Mouse (Mus musculus) brain, embryonic 14.5 days (tissue): ENCODE data around the gene Hcst. TPM values are rescaled to one million over a fixed set of nuclear protein-coding genes. Genes with fewer than 3 reads are reported as not detected.

ENCODE experiments used
- DNase-seq: peaks from one replicate; pipeline ENCODE4 v3.0.0-alpha.2; 2011; ENCODE audit warnings: low read depth
- CTCF ChIP-seq: fragments of 200-500 bp; IDR thresholded peaks from 2 replicates; pipeline ENCODE4 v1.5.1; 2012; ENCODE audit warnings: inconsistent platforms, mild to moderate bottlenecking, moderate library complexity, borderline replicate concordance; ENCODE audit not compliant: insufficient read depth, insufficient read length; ENCODE audit errors: extremely low read depth
- POLR2A ChIP-seq: fragments of 200-500 bp; IDR thresholded peaks from 2 replicates; pipeline ENCODE4 v1.6.1; 2012; ENCODE audit warnings: mild to moderate bottlenecking, inconsistent platforms, borderline replicate concordance; ENCODE audit not compliant: poor library complexity, insufficient read depth, insufficient read length, severe bottlenecking; ENCODE audit errors: extremely low read depth
- polyA plus RNA-seq: library from polyadenylated mRNA; depleted of rRNA; stranded (reverse); fragments of >200 nt; gene quantifications from 2 replicates; pipeline ENCODE4 v1.2.3, GENCODE M21; 2012; rRNA removed

Hcst gene
- 0.90 and 1.4 TPM in 2 replicates for polyA plus RNA-seq

- no peak for TF ChIP-seq CTCF
- DNase-seq: no peak
These were observed at the start of gene Hcst for GRCm38 (mm10) chr7:30419561-30420499. Gene Hcst (minus strand): TSS chr7:30419854.

DNA sequence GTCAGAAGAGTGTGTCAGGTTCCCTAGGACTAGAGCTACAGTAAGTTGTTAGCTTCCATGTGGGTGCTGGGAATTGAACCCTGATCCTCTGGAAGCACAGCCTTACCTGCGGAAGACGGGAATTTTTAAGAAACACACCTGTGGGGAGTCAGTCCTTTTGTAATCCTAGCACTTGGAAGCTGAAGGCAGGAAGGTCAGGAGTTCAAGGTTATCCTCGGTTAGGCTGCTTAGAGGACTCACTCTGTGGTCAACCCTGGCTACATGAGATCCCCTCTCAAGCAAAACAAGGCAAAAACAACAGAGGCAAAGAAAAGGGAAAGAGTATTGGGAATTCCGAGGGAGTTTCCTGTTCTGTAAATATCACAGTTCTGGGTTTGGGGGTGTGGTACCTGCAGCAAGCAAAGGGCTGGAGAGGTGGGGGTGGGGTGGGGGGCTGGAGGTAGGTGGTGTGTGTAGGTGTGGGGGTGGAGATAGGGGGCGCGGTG lies 45.2 kb upstream of the Hcst start:
- TF ChIP-seq POLR2A (no peak), CTCF (no peak)
- DNase-seq: no peak

DNA sequence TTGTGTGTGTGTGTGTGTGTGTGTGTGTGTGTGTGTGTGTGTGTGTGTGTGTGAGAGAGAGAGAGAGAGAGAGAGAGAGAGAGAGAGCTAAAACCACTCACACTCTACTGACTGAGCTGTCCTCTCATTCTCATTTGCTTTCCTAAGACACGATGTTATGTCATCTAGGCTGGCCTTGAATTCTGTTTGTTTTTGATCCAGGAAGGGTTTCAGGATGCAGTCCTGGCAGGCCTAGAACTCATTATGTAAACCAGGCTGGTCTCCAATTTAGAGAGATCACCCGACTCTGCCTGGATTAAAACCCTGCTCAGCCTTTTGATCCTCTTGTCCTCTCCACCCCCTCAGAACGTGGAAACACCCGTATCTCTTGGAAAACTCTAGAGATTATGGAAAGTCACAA lies 44.3 kb upstream of the Hcst start:
- no peak for TF ChIP-seq POLR2A
- TF ChIP-seq CTCF: no peak
- DNase-seq: no peak

DNA sequence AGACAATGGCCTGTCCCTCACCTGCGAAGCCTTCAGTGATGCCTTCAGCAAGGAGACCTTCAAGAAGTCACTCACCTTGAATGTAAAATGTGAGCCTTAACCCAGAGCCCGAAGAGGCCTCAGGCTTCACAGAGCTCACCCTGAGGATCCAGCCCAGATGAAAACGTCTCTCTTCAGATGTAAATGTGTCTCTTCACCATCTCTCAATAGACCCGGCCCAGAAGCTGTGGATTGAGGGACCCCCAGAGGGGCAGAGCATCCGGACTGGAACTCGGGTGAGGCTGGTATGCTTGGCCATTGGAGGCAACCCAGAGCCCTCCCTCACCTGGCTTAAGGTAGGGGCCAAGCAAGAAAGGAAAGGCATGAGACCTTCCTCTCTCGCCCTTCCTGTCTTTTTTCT lies 43.9 kb upstream of the Hcst start:
- TF ChIP-seq CTCF: no peak
- TF ChIP-seq POLR2A: no peak
- DNase-seq: no peak

DNA sequence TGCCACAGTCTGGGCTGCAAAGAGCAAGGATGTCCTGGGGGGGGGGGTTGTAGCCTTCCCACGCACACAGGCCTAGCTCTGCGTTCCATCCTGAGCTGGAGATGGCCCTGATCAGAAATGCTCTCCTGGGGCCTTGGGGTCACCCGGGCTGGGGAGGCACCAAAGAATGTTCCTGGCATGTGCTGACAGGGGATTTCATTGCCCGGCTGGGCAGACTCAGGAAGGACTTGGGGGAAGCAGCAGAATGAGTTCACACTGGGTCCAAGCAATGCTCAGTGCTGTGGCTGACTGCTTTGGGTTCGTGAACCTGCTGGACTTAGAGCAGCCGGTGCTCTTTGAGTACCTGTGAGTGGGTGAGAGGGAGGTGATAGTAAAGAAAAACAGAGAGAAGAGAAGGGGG lies 39.8 kb upstream of the Hcst start:
- TF ChIP-seq CTCF (no peak), POLR2A (no peak)

DNA sequence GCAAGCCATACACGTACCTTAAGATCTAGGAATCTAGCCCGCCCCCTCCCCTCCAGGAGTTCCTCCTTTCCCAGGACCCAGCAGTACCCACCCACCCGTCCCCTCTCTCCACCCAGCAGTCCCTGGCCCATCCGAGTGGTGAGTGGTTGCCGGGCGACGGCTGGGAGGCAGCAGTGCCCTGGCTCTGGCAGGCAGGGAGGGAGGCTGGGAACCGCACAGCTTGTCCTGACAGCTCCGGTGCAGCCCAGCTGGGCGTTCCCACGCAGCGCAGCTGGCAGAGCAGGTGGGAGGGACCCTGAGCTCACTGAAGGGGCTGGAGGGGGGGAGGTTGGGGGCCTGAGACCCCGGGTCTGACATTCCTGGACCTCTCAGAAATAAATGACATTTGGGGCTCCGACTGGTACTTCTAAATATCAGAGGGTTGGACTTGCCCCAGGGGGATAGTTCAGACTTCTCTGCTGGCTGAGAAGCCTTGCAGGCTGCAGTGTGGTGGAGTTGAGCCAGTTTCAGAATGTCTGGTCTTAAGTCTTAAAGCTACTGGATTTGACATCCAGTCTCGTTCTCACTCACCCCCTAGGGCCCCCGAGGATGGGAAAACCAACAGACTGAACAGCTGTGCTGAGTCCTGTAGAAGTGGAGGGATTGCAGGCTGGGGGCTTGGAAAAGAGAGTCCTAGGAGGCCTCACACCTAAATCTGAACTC lies 38.1 kb upstream of the Hcst start, which contains the start of the genes Kirrel2 and Nphs1:
Gene Kirrel2 (minus strand): TSS at position 62 of the 702 bp plus-strand sequence.
Gene Nphs1 (plus strand): TSS at position 687 of the 702 bp plus-strand sequence.
- peak; percentile 79 for DNase-seq
- no peak for TF ChIP-seq POLR2A
- no peak for TF ChIP-seq CTCF

More for the DNA sequence above, 39.8 kb upstream of the Hcst start:
- no peak for DNase-seq

GRCm38 (mm10) chr7:30456911-30457628 lies 37.4 kb upstream of the Hcst start:
- no peak for TF ChIP-seq POLR2A
- no peak for TF ChIP-seq CTCF
- peak; percentile 14 for DNase-seq

- TF ChIP-seq CTCF (no peak), POLR2A (no peak)
These were observed 36.8 kb upstream of the Hcst start for GRCm38 (mm10) chr7:30456487-30456886.

DNA sequence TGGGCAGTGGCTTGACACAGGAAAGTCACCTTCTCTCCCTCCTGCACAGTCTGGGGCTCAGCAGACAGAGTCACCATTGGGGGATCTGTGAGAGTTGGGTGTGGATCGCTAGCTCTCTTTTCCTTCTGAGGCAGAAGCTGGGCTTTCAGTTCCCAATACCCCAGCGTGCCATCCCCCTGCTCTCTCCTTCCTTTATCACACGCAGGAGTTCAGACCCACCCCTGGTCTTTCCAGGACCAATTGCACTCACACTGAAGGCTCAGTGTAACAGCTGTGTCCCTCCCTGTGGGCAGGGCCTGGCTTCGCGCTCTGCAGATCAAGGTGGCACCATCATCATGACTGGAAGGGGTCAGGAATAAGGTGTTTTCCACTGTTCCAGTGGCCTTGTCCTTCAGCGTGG lies 34.6 kb upstream of the Hcst start:
- no peak for DNase-seq
- TF ChIP-seq CTCF (no peak), POLR2A (no peak)

More at GRCm38 (mm10) chr7:30456487-30456886, 36.8 kb upstream of the Hcst start:
- no peak for DNase-seq

DNA sequence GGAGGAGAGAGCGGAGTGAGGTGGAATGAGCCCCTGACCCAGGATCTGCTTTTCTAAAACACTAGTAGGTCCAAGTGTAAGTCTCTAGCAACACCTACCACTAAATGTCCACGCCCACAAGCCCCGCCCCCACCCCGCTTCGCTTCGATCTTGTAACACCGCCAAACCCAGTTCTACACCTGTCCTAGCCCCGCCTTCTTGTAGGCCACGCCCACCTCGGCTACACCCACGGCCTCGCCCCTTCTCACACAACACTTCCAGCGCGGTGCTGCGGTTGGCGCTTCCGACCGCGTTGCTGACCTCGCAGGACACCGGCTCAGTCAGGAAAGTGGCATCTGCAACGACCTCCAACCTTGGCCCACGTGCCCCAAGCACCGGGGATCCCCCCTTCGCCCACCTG lies 34.1 kb upstream of the Hcst start:
- TF ChIP-seq CTCF (no peak), POLR2A (no peak)
- no peak for DNase-seq

- DNase-seq: no peak
- TF ChIP-seq CTCF: no peak
- no peak for TF ChIP-seq POLR2A
These were observed 33.7 kb upstream of the Hcst start for GRCm38 (mm10) chr7:30453327-30453726.

DNA sequence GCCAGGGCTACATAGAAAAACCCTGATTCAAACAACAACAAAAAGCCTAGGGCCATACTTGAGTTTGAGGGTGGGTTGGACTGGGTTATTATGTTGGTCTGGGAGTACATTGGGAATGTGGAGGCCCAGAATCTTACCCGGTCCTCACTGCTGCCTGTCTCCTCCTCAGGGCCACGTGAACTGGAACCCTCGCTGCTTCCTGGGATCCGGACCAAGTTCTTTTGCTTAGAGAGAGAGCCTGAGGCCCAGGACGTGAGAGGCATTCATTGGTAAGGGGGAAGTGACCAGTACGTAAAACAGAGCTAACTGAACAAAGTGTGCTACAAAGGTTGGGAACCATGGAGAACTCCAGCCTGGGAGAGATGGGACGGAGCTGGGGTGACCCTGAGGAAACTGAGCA lies 30.6 kb upstream of the Hcst start:
- DNase-seq: no peak
- TF ChIP-seq POLR2A (no peak), CTCF (no peak)
